Mouse (Mus musculus) intestine, embryonic 14.5 days (tissue): Measurements from ENCODE around the gene Mapk8ip3. TPM values are rescaled to one million over a fixed set of nuclear protein-coding genes. Genes with fewer than 3 reads are reported as not detected.

Source experiments
- ATAC-seq: fragments of 200-750 bp; cut with Nextera tagmentation; replicated peaks from 2 replicates; pipeline ENCODE4 v1.8.0; 2017; ENCODE audit warnings: low read depth, moderate number of reproducible peaks, moderate TSS enrichment, moderate library complexity; ENCODE audit not compliant: low FRiP score, low TSS enrichment
- DNase-seq: peaks from one replicate; pipeline ENCODE4 v3.0.0-alpha.2; 2018; ENCODE audit warnings: low spot score
- H3K27ac ChIP-seq: fragments of 300-500 bp; sonication (generic); 2 replicates; pipeline ENCODE4 v1.5.1; 2014; ENCODE audit warnings: low read depth, mild to moderate bottlenecking, control low read depth
- H3K27me3 ChIP-seq: fragments of 300-500 bp; sonication (generic); replicated peaks from 2 replicates; pipeline ENCODE4 v1.6.1; 2014; ENCODE audit warnings: low read length, control low read depth; ENCODE audit not compliant: control insufficient read depth, insufficient read depth
- H3K36me3 ChIP-seq: fragments of 300-500 bp; sonication (generic); 2 replicates; pipeline ENCODE4 v1.6.1; 2014; ENCODE audit warnings: low read length, control low read depth; ENCODE audit not compliant: control insufficient read depth, insufficient read depth
- H3K4me1 ChIP-seq: fragments of 300-500 bp; sonication (generic); replicated peaks from 2 replicates; pipeline ENCODE4 v1.6.1; 2014; ENCODE audit warnings: low read length, control low read depth, mixed read lengths; ENCODE audit not compliant: control insufficient read depth, insufficient read depth
- H3K4me2 ChIP-seq: fragments of 300-500 bp; sonication (generic); 2 replicates; pipeline ENCODE4 v1.6.1; 2014; ENCODE audit warnings: low read length
- H3K4me3 ChIP-seq: fragments of 300-500 bp; sonication (generic); 2 replicates; pipeline ENCODE4 v1.5.1; 2014; ENCODE audit warnings: low read depth, low read length, control low read depth, mixed read lengths
- H3K9ac ChIP-seq: fragments of 300-500 bp; sonication (generic); 2 replicates; pipeline ENCODE4 v1.6.1; 2014; ENCODE audit warnings: mild to moderate bottlenecking, low read length
- H3K9me3 ChIP-seq: fragments of 300-500 bp; sonication (generic); 2 replicates; pipeline ENCODE4 v1.6.1; 2016; ENCODE audit warnings: low read length, control low read depth; ENCODE audit not compliant: control insufficient read depth
- WGBS: fragments of 180-500 bp; shearing (Covaris S2); extraction: QIAGEN DNeasy Blood & Tissue Kit; methylation state at CpG from one replicate; pipeline ENCODE4 v1.1.7; 2014; 5-methylcytosine and 5-hydroxymethylcytosine counted together
- polyA plus RNA-seq: library from polyadenylated mRNA; unstranded; fragments of >200 nt; fragmentation: Nextera tagmentation; extraction: Ambion mirVana; gene quantifications from 2 replicates; pipeline ENCODE4 v1.2.1, GENCODE M21; 2014

Mapk8ip3 gene
- polyA plus RNA-seq: 36.0 and 40.7 TPM in 2 replicates

GRCm38 (mm10) chr17:24936259-24937237 is at the start of gene Mapk8ip3:
Gene Mapk8ip3, minus strand, starts transcription at chr17:24936977.
- peaks cover 16% of the 10 kb centered on the region for H3K4me1 ChIP-seq
- peaks cover 5% of the 10 kb centered on the region; the same call in 1 of the 2 replicates for H3K36me3 ChIP-seq
- peak within 1 kb of the TSS; percentile 94 for H3K4me3 ChIP-seq
- WGBS: under 1% methylated on average over 78 of the region's 78 CpGs
- peak within 1 kb of the TSS; percentile 69 for H3K27ac ChIP-seq
- H3K9me3 ChIP-seq: no peaks in the 10 kb centered on the region
- ATAC-seq (peak; percentile 97), DNase-seq (peak; percentile 96)
- no peaks in the 10 kb centered on the region for H3K27me3 ChIP-seq
- peak within 1 kb of the TSS; percentile 70 for H3K4me2 ChIP-seq
- peak within 1 kb of the TSS; percentile 62 for H3K9ac ChIP-seq

GRCm38 (mm10) chr17:24960852-24961715 is 24.3 kb upstream of the Mapk8ip3 start:
- H3K27me3 ChIP-seq: no peaks in the 10 kb centered on the region
- H3K4me3 ChIP-seq: peak overlapping the region; percentile 88
- H3K36me3 ChIP-seq: peaks cover 52% of the 10 kb centered on the region
- H3K27ac ChIP-seq: no peak overlapping the region
- ATAC-seq: peak; percentile 50
- no peak for DNase-seq
- H3K4me1 ChIP-seq: peaks cover 10% of the 10 kb centered on the region
- H3K9ac ChIP-seq: peak overlapping the region; percentile 2; the same call in 1 of the 2 replicates
- no peaks in the 10 kb centered on the region for H3K9me3 ChIP-seq
- WGBS: 13% methylated on average over 21 of the region's 21 CpGs
- H3K4me2 ChIP-seq: peak overlapping the region; percentile 85

GRCm38 (mm10) chr17:24960135-24960851 is 23.5 kb upstream of the Mapk8ip3 start, which contains the start of gene Jpt2:
Gene Jpt2, minus strand, starts transcription at chr17:24960689.
- Histone ChIP-seq H3K4me3 (peak within 1 kb of the TSS; percentile 88), H3K4me2 (peak within 1 kb of the TSS; percentile 85), H3K9ac (peak within 1 kb of the TSS; percentile 76), H3K27ac (peak within 1 kb of the TSS; percentile 73), H3K9me3 (no peaks in the 10 kb centered on the region), H3K27me3 (no peaks in the 10 kb centered on the region), H3K36me3 (peaks cover 52% of the 10 kb centered on the region), H3K4me1 (peaks cover 10% of the 10 kb centered on the region)
- ATAC-seq: peak; percentile 100
- DNase-seq: peak; percentile 99
- WGBS: 1% methylated on average over 57 of the region's 59 CpGs

- H3K27me3 ChIP-seq: no peaks in the 10 kb centered on the region
- H3K4me1 ChIP-seq: peaks cover 10% of the 10 kb centered on the region
- H3K9me3 ChIP-seq: no peaks in the 10 kb centered on the region
- DNase-seq (no peak), ATAC-seq (no peak)
- H3K4me2 ChIP-seq: peak overlapping the region; percentile 85
- H3K27ac ChIP-seq: no peak overlapping the region
- H3K4me3 ChIP-seq: peak overlapping the region; percentile 88
- WGBS: 50% methylated on average over 8 of the region's 8 CpGs
- H3K9ac ChIP-seq: peak overlapping the region; percentile 76
- peaks cover 52% of the 10 kb centered on the region for H3K36me3 ChIP-seq
Measured at GRCm38 (mm10) chr17:24959371-24959770, 22.6 kb upstream of the Mapk8ip3 start.

- H3K4me2 ChIP-seq: no peak overlapping the region
- no peaks in the 10 kb centered on the region for H3K9me3 ChIP-seq
- H3K27ac ChIP-seq: no peak overlapping the region
- ATAC-seq (0 out of 2 replicates have a peak, but pooled peaks have one; percentile 50), DNase-seq (no peak)
- H3K36me3 ChIP-seq: peaks cover 77% of the 10 kb centered on the region
- H3K27me3 ChIP-seq: no peaks in the 10 kb centered on the region
- no peak overlapping the region for H3K9ac ChIP-seq
- 77% methylated on average over 2 of the region's 2 CpGs for WGBS
- no peak overlapping the region for H3K4me3 ChIP-seq
- H3K4me1 ChIP-seq: peaks cover 11% of the 10 kb centered on the region; the same call in 1 of the 2 replicates
Measured at GRCm38 (mm10) chr17:24953291-24953690, 16.5 kb upstream of the Mapk8ip3 start.

- H3K9ac ChIP-seq: no peak overlapping the region
- H3K4me3 ChIP-seq: no peak overlapping the region
- H3K27ac ChIP-seq: no peak overlapping the region
- no peak overlapping the region for H3K4me2 ChIP-seq
- WGBS: 82% methylated on average over 2 of the region's 2 CpGs
- H3K4me1 ChIP-seq: peaks cover 11% of the 10 kb centered on the region; the same call in 1 of the 2 replicates
- H3K36me3 ChIP-seq: peaks cover 90% of the 10 kb centered on the region
- no peak for DNase-seq
- H3K9me3 ChIP-seq: no peaks in the 10 kb centered on the region
- ATAC-seq: no peak
- no peaks in the 10 kb centered on the region for H3K27me3 ChIP-seq
Measured at GRCm38 (mm10) chr17:24950671-24951070, 13.9 kb upstream of the Mapk8ip3 start.

- Histone ChIP-seq H3K4me3 (no peak overlapping the region), H3K27ac (no peak overlapping the region), H3K4me1 (peaks cover 11% of the 10 kb centered on the region; the same call in 1 of the 2 replicates), H3K36me3 (peaks cover 94% of the 10 kb centered on the region), H3K4me2 (no peak overlapping the region), H3K9me3 (no peaks in the 10 kb centered on the region), H3K27me3 (no peaks in the 10 kb centered on the region), H3K9ac (no peak overlapping the region)
- 96% methylated on average over 5 of the region's 5 CpGs for WGBS
- no peak for DNase-seq
- ATAC-seq: no peak
Measured at GRCm38 (mm10) chr17:24948204-24948603, 11.4 kb upstream of the Mapk8ip3 start.
